Mouse (Mus musculus): ENCODE results near the gene Phc1.

DNA sequence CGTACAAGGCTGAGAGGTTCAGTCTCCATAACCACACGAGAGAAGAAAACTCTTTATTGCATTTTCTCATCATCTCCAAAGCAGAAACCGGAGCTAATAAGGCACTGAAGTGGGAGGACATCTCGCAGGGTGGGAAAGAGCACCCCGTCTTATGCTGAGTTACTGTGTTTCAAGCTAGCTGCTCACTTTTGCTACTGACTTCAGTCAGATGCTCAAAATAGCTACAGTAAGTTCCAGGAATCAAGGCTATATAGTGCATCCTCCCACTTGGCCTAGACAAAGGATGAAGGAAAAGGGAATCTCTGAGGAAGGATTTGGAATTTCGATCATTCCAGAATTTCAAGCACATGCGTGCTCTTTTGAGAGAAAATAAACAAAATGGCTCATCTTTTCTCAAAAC lies 63.8 kb downstream of the Phc1 start:
- TF ChIP-seq CTCF (IDR thresholded peaks at IDR 0.05; ENCODE audit: low read depth, low read length) (no peak), EP300 (IDR thresholded peaks at IDR 0.05; ENCODE audit: insufficient read depth, low read depth, low read length) (no peak), POLR2A (IDR thresholded peaks at IDR 0.05; ENCODE audit: insufficient read depth, low read length) (no peak)
